Mouse (Mus musculus) granulocyte monocyte progenitor cell, adult 5-6 weeks (primary cell): ENCODE measurements at regions not wholly inside any gene's neighbourhood (a gene's known extent, or its start where the extent isn't known, plus 50 kb on each side); places are given as distances from the start of the nearest gene placed in this dataset.

Experiments used
- ATAC-seq: replicated peaks from 2 replicates; pipeline ENCODE4 v1.8.0; 2016; ENCODE audit warnings: mild to moderate bottlenecking, moderate TSS enrichment, inconsistent platforms; ENCODE audit not compliant: poor library complexity, severe bottlenecking

DNA sequence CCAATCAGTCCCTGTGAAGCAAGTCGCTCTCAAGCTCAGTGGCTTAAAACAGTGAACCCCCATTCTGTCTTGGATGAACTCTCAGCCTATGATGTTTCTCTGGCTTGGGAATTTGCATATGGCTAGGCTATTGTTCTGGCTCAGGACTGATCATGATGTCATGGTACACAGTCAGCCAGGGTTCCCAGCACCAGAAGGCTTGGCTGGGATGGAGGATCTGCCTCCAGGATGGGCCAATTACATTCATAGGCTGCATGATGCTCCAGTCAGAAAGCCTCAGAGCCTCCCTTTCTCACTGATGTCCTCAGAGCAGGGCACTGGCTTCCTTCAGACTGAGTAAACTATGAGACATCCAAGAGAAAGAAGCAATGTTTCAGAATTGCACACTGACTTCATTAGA, 120.3 kb upstream of the Sh3bp4 start:
- ATAC-seq = no peak

DNA sequence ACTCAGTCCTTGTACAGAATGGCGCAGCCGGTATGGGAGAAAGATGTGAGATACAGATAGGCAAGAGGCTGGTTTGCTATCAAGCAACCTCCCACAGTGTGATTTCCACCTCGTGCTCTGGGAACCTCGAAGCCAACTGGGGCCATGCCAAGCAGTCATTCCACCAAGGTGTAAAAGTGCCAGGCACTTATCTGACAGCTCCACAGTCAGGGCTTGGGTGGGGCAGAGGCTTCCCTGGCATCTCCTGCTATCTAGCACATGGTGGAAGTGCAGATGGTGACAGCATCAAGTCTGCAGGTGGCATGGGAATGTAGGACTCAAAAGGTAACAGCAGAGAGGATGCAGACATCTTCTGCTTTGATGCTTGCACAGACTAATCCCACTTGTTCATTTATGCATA, 116.7 kb upstream of the Sh3bp4 start:
- ATAC-seq = no peak

DNA sequence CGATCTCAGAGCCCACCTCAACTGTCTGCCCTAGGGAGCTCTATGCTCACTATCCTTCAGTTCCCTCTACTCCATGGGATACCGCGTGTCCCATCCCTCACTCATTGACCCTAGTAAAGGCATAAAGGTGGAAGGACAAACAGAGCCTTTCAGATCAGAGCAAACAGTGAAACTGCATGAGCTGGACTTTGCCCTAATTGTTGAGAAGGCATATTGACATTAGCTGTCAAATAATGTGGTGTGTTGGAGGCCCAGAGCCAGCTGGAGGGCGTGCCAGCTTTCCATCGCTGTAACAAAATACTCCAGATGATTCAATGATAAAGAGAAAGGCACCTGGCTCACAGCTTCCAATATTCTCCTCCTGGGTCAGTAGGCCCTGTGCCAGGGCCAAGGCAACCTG, 115.4 kb upstream of the Sh3bp4 start:
- no peak for ATAC-seq

DNA sequence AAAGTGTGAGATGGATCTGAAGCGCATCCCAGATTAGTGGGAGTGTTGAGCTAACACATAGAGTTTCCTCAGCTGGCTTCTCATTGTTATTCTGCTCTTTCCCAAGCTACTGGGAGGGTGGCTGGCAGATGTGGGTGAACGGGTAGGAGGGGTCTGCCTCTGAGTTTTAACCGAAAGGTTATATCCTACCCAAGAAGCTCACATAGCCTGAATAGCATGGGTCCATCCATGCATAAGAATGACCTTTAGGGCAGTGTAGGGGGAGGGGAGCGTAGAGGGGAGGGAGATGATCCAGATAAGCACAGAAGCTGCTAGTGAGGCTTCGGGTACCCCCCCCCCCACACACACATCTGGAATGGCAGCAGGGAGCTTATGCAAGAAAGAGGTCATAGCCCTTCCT, 113.2 kb upstream of the Sh3bp4 start:
- no peak for ATAC-seq

DNA sequence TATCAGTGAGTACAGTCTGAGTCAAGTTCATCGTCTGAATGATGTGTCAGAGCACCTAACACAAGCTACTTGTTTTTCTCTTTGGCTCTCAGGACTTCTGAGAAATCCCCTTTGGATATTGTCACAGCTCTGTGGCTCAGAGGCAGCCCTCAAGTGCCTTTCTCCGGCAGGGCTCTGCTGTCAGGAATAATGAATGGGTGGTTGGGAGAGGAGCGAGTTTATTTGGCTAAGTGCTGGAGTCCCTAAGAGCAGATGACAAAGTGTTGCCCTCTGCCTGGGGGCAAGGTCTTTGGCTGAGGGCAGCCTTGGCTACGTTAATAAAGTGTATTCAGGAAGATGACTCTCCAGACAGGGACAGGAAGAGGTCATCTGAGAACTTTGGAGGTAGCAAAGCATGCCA, 110.5 kb upstream of the Sh3bp4 start:
- ATAC-seq = no peak

DNA sequence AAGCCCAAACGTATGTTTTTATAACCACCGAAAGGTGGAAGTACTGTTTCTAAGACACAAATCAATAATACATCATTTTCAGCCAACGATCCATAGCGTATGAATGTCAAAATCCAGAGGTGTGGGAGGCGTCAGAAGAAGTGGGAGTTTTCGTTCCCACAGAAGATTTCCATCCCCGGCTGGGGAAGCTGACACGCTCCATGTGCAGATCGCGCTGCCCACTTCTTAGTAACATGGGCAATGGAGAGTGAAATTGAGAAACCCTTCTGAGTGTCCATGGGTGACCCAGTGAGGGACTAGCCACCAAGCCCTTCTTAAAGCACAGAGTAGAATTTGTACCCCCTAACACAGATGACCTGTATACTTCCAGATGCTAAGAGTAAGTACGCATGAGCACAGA, 110.1 kb upstream of the Sh3bp4 start:
- ATAC-seq = no peak

DNA sequence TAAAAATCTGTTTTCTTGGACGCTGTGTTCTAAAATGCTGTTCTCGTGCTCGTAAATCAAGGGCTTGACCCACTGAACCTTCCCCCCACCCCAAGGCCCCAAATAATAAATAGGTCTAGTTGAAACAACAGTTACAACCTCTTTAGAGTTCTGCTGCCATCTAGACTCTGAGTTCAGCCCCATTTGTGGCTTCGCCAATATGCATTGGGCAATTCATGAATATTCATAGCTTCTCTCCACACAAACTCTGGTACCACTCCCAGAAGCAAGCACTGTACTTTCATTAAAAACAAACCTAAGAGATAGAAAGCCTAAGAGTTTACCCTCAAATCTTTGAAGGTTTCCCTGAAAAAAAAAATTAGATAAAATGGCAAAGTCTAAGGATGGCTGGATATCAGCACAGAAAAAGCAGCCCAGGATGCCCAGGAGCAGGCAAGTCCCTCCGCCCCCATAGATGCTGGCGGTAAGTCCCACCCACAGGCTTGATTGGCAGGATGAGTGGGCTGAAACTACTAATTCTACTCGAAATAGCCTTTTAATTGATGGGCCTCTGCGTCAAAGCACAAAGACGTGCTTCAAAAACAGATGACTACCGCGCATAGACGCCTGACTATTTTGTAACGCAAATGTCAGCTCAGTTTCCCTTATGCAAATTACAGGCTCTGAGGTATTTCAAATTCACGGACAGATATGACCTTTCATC, 106.0 kb upstream of the Sh3bp4 start:
- ATAC-seq = no peak

DNA sequence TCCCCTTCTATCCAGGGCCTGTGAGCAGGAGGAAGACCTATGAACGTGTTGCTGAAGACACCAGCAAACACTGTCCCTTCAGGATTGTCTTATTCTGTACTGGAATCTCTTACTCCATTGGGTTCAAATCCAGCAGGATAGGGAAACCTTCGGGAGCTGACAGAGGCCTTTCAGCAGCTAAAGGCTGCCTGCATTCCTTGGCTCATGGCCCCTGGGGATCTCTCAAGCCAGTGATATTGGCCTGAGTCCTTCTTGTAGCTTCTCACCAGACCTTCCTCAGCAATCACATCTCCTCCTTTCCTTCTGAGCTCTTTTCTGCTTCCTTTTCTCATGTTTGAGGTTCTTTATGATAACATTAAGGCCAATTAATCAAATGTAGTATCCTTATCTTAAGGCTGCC, 103.8 kb upstream of the Sh3bp4 start:
- ATAC-seq = no peak

DNA sequence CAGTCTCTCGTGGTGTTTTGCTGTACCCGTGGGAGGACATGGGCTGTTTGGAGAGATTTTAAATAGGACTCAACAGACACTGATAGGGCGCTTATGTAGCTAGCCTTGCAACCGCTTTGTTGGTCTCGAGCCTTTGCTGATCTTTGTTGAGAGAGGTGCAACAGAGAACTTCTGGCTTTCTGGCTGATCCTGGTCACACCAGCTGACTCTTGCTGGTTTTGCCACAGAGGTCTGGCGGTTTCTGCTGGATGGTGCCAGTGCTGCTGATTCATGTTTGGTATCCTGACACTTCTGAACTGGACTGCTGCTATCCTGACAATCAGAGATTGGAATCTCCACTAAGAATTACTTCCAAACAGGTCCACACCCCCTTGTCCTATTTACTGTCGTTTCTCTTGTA, 102.1 kb upstream of the Sh3bp4 start:
- ATAC-seq = no peak

DNA sequence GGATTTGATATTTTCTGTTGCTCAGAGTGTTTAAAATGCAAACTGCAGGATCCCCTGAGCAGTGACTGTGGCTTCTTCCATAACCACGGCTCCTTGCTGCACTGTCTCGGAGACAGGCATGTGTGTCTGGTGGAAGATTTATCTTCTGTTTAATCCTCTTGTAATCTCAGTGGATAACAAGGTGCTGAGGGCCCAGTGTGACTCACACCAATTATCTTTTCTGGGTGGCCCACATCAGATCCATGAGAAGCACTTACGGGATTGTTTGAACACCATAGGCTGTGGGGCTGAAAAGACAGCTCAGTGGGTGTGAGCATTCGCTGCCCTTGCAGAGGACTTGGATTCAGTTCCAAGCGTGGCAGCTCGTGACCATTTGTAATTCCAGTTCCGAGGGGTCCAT, 101.2 kb upstream of the Sh3bp4 start:
- ATAC-seq = no peak

DNA sequence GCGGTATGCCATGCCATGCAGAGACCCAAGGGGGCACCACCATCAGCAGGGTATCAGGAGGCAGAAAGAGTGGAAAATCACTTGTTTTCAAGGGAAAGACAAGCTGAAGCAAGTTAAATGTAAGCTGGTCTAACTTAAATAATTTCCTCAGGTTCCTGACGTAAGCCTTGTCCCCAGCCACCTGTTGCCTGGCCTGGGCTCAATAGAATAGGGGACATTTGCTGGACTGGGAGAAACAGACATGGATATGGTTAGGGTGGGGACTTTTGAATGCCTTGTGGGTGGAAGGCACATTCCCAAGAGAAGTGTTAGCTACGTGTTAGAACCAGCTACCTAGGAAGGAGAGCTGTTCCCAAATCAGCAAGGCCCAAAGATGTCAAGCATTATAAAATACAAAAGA, 100.6 kb upstream of the Sh3bp4 start:
- no peak for ATAC-seq

DNA sequence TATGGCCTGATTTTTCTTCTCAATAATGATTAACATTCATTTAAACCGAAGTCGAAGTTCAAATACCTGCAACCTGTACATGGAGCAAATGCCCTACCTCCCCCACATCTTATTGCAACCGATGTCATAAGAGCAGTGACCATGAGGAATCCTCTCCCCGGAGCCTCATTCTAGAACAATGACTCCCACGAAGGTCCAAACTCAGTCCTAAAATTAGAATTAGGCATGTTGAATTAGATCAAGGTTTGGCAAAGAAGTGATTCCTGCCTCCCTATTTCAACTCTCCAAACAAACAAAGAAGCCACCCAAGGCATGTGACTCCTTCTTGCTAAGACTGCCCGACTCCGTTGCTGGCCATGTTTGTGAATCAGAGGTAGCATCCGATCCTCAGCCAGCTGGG, 94.1 kb upstream of the Sh3bp4 start:
- ATAC-seq = no peak

DNA sequence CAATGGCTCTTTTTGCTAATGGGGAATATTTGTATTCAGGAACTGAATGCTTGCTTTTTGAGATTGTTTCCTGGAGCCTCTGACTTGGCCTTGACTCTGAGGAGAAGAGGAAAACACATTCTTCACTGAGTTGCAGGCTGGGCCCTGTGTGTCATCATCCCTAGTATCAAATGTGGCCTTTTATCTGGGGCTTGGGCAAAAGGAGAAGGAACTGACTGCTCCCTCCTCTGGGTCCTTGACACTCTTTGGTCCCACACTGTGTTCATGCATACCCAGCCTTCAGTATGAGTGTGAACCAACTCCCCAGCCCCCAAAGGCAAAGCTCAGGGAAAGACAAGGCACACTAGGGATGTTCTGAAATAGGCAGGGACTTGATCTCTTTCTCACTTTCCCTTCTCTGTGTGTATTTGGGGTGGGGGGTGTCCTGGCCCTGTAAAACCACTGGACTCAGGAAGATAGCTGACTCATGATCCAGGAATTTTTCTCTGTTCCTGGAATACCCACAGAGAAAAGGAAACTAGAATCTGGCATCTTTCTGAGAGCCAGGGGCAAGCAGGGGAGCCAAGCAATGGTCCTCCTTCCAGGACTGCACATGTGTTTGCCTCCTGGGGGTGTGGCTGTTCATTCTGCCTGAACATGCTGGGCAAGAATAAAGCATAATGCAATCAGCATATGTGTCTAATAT, 82.1 kb upstream of the Sh3bp4 start:
- no peak for ATAC-seq

DNA sequence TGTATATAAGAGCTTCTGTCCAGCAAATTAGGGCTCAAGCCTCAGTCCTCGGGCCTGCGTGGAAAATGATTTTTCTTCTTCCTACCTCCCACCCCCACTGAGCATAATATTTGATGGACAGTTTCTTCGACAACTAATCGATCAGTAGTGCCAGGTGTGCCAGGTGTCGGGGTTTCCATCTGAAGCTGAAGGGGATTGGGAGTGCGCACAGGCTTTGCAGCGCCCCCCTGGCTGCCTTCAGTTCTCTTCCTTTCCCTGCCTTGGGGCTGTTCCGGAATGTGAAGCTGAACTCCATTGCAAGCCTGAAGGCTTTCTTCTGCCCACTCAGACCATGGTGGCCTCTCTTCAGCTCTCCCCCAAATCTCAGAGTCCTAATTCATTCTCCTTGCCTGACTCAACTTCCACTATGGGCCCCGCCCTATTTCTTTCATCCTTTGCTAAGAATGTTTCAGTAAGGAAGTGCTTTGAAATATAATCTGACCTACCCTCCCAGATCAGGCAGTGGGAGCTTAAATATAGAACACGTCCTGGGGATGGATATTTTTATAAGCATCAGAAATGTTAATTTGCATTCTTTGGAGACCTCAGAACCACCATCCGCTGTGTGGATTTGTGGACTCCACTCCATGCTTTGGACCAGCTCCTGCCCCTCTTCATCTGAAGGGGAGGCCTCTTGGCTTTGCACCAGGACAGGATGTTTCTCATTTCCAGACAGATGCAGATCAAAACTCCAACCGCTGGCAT, 75.5 kb upstream of the Sh3bp4 start:
- no peak for ATAC-seq

DNA sequence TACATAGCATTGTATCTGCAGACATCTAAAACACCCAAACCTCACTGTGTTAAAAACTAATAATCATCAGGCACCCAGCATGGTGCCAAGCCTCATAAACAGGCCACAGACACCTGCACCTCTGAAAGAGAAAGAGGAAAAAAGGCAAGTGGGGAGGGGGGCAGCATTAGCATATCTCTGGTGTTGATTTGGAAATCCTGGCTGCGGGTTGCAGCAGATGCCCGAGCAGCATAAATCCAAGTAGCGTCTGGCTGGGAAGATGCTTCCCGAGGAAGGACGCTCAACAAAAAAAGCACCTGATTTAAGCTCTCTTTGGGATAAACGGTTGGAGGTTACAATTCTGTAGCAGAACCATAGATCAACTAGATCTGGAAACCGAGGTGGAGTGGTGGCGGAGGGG, 74.3 kb upstream of the Sh3bp4 start:
- ATAC-seq = no peak

DNA sequence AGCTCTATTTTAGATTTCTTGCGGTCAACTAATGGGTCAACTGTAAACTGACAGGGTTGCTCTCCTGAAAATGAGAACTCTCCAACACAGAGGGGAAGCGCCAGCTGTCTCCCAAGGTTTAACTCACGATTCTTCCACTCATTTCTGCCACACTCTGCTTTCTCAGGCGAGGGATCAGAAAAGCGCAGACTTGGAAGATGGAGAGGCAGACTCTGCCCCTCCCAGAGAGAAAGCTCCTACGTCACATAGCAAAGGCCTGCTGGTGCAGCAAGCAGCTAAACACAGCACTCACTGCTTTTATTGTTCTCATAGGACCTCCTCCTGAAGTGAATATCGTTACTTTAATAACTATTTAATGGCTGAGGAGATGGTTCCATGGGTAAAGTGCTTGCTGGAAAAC, 73.6 kb upstream of the Sh3bp4 start:
- ATAC-seq = no peak

DNA sequence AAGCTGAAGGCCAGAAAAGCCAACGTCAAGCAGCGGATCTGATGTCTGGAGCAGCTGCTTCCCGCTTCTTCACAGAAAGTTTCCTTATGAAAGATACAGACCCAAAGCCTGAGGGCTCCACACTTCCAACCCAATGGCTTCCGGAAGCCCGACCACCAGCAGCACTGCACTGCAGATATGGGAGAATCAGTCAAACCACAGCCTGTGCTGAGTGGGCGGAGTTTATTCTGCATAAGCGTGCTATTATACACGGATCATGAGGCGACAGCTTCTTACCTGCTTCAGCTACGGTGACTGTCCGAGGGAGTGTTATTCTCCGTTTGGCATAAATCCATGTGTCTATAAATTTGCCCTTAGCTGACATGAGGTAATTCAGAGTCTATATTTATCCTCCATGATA, 72.4 kb upstream of the Sh3bp4 start:
- ATAC-seq = no peak

DNA sequence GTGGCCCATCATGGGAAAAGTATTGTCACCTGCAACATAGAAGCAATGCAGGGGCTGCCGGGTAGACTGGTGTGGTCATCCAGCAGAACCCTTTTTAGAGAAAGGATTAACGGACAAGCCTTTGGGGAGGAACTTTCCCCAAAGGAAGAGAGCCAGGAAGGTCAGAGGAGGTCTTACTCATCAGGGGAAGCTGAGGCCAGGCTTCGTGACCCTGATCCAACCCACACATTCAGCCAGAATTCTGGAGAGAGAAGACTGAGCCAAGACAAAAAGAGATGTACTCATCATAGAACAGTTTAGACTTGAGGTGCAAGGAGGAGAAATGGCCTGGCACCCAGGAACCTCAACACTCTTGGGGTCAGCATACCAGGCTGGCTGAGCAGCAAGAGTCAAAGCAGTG, 67.9 kb upstream of the Sh3bp4 start:
- ATAC-seq = no peak

DNA sequence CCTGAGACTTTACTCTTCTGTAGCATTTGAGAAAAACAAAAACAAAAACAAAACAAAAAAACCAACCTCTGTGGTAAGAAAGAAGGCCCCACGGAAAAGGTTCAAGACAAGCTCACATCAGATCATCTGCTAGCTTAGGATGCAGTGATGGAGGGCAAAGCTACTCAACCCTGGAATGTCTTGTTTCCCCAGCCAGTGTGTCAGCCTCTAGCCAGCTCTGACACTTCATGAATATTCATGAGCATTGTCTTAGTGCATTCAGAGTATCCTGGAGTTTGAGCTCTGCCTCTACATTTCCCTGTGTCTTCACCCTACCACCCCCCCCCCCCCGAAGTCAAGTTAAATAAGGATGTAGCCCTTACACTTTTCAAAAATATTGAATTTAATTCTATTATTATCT, 66.5 kb upstream of the Sh3bp4 start:
- ATAC-seq = no peak

DNA sequence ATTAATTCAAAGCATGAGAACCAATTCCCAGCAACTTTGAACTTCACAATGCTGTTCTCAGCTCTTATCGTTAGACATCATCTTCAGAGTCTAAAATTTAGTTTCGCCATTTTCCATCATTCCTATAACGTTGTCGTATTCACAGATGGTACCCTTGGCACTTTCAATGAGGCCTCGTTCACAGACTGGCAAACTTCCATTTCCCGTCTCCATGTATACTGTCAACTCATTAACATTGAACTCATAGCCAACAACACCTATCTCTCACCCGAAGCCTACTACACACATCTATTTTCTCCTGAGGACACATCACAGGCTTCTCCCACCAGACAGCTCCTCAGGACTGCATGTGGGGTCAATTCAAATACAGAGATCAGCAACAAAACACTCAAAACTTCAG, 62.7 kb upstream of the Sh3bp4 start:
- ATAC-seq = no peak

DNA sequence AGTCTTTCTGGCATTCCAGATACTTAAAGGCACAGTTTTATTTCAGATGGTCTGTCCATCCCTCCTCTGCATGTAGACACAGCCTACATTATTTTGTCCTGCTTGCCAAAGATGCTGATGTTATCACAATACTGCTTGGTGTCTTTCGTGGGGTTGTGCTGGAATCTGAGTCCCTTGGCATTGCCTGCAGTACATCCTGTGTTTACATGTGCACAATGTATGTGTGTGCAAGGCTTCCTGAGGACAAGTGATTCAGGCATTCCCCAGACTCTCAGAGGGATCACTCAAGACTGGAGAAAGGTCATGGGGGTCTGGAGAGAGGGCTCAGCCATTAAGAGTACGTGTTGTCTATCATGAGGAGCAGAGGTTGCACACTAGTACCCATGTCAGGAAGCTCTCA, 60.0 kb upstream of the Sh3bp4 start:
- no peak for ATAC-seq

DNA sequence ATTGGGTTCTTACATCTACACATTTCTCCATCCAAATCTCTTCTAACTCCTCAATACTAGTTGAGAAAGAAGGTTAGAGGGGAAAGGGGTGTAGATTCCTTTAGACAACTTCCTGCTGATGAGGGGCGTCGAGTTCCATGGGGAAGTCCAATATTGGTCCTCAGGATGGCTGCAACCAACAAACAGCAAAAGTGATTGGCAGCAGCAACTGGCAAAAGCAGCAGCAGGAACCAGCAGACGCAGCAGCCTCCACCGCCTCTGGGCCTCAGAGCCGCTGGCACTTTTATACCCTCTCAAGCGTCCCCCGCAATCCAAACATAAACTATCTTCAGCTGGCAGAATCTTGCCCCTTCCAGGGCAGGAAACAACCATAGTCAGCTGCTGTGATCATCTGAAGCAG, 58.8 kb upstream of the Sh3bp4 start:
- no peak for ATAC-seq
